Mouse (Mus musculus) mouse embryonic stem cell (cell line): ENCODE measurements around the gene Tut7.
"Not testable (repeated sequence)": the region's sequence is repeated elsewhere in the genome, so short reads cannot be mapped to it uniquely, and the experiment has no call there.

Experiments used
- in situ Hi-C, 2 experiments: fragments of 300-500 bp; cut with MboI; formaldehyde crosslinking; loops; 1 replicate in 1 of 2; 3 replicates in 1 of 2; pipeline ENCODE4 v1.14.3; 2019 to 2020; ENCODE audit warnings: low sequenced_read_pairs in 2 of 2, low pct_unique_long_range_greater_than_20kb in 1 of 2, mixed read lengths in 1 of 2; ENCODE audit not compliant: unreplicated experiment in 1 of 2

The Tut7 gene

GRCm38 (mm10) chr13:59728378-59729093 is 94.4 kb downstream of the Tut7 start:
- in situ Hi-C loops, result no loop called here

GRCm38 (mm10) chr13:59726139-59726867 is 96.6 kb downstream of the Tut7 start:
- in situ Hi-C loops, result no loop called here

- in situ Hi-C loops, result not testable (repeated sequence)
Observed at GRCm38 (mm10) chr13:59722089-59722488, 100.9 kb downstream of the Tut7 start.
